Mouse (Mus musculus) heart, embryonic 16.5 days (tissue): Measurements from ENCODE around the gene Abcc3. TPM values are rescaled to one million over a fixed set of nuclear protein-coding genes. Genes with fewer than 3 reads are reported as not detected.

Experiments used
- ATAC-seq: fragments of 200-750 bp; cut with Nextera tagmentation; replicated peaks from 2 replicates; pipeline ENCODE4 v1.8.0; 2017; ENCODE audit warnings: moderate number of reproducible peaks; ENCODE audit not compliant: insufficient read depth, low FRiP score; ENCODE audit errors: extremely low read depth
- H3K27ac ChIP-seq: fragments of 300-500 bp; sonication (generic); 2 replicates; pipeline ENCODE4 v1.5.1; 2014; ENCODE audit warnings: mild to moderate bottlenecking, low read length, control low read depth, moderate library complexity
- H3K27me3 ChIP-seq: fragments of 300-500 bp; sonication (generic); 2 replicates; pipeline ENCODE4 v1.6.1; 2014; ENCODE audit warnings: low read length, mixed read lengths; ENCODE audit not compliant: control insufficient read depth, insufficient read depth
- H3K36me3 ChIP-seq: fragments of 300-500 bp; sonication (generic); 2 replicates; pipeline ENCODE4 v1.6.1; 2014; ENCODE audit not compliant: control insufficient read depth, insufficient read depth
- H3K4me1 ChIP-seq: fragments of 300-500 bp; sonication (generic); 2 replicates; pipeline ENCODE4 v1.6.1; 2014; ENCODE audit warnings: low read length, mixed read lengths; ENCODE audit not compliant: control insufficient read depth, insufficient read depth
- H3K4me2 ChIP-seq: fragments of 300-500 bp; sonication (generic); 2 replicates; pipeline ENCODE4 v1.6.1; 2014; ENCODE audit warnings: low read depth, mild to moderate bottlenecking, control low read depth, low read length
- H3K4me3 ChIP-seq: fragments of 300-500 bp; sonication (generic); 2 replicates; pipeline ENCODE4 v1.5.1; 2014; ENCODE audit warnings: mild to moderate bottlenecking, control low read depth, low read length
- H3K9ac ChIP-seq: fragments of 300-500 bp; sonication (generic); 2 replicates; pipeline ENCODE4 v1.6.1; 2014; ENCODE audit warnings: low read length, control low read depth
- H3K9me3 ChIP-seq: fragments of 300-500 bp; sonication (generic); replicated peaks from 2 replicates; pipeline ENCODE4 v1.6.1; 2016; ENCODE audit warnings: low read length; ENCODE audit not compliant: control insufficient read depth
- WGBS: fragments of 180-500 bp; shearing (Covaris S2); extraction: QIAGEN DNeasy Blood & Tissue Kit; methylation state at CpG from one replicate; pipeline ENCODE4 v1.1.7; 2014; 5-methylcytosine and 5-hydroxymethylcytosine counted together
- polyA plus RNA-seq: library from polyadenylated mRNA; unstranded; fragments of >200 nt; fragmentation: Nextera tagmentation; extraction: Ambion mirVana; gene quantifications from 2 replicates; pipeline ENCODE4 v1.2.1, GENCODE M21; 2015

The Abcc3 gene
- polyA plus RNA-seq, 1 experiment from 2014 or later = 1.1 TPM

DNA sequence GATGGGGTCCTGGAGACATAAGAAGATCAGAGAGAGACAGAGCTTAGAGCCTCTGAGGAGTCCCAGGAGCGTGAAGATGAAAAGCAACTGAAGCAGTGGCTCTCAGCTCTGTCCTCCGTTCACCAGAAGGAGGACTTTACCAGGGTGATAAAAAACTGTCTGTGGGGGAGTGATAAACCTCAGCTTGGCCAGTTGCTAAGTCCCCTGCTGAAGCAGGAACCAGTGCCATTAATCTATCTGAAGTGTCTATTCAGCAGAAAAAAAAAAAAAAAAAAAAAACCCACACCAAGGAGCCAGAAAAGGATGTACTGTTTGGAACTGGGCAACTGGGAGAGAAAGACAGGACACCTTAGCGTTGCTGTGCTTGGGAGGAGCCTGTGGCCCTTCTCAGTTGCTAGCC is 41.7 kb downstream of the Abcc3 start:
- H3K9me3 ChIP-seq = no peaks in the 10 kb centered on the region
- H3K4me2 ChIP-seq = no peak overlapping the region
- H3K27me3 ChIP-seq = peaks cover 9% of the 10 kb centered on the region; the same call in 1 of the 2 replicates
- H3K4me1 ChIP-seq = peaks cover 8% of the 10 kb centered on the region; the same call in 1 of the 2 replicates
- no peak overlapping the region for H3K9ac ChIP-seq
- no peak overlapping the region for H3K27ac ChIP-seq
- no peak overlapping the region for H3K4me3 ChIP-seq
- WGBS = 36% methylated on average over 3 of the region's 3 CpGs
- H3K36me3 ChIP-seq = no peaks in the 10 kb centered on the region
- no peak for ATAC-seq

- Histone ChIP-seq H3K36me3 (no peaks in the 10 kb centered on the region), H3K27ac (no peak overlapping the region), H3K9me3 (no peaks in the 10 kb centered on the region), H3K9ac (no peak overlapping the region), H3K27me3 (peaks cover 9% of the 10 kb centered on the region; the same call in 1 of the 2 replicates), H3K4me1 (peaks cover 12% of the 10 kb centered on the region; the same call in 1 of the 2 replicates), H3K4me2 (no peak overlapping the region), H3K4me3 (no peak overlapping the region)
- WGBS = 43% methylated on average over 1 of the region's 1 CpGs
- ATAC-seq = no peak
These were observed 42.5 kb downstream of the Abcc3 start for GRCm38 (mm10) chr11:94350337-94350736.

DNA sequence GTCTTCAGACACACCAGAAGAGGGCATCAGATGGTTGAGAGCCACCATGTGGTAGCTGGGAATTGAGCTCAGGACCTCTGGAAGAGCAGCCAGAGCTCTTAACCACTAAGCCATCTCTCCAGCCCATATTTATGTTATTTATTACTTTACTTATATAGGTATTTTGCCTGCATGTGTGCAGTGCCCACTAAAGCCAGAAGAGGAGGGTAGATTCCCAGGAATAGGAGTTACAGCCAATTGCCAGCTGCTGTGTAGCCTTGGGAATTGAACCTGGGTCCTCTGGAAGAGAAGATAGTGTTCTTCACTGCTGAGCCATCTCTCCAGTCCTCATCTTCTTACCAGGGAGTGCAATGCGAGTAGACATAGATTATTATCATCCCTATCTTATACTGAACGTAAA is 43.0 kb downstream of the Abcc3 start:
- H3K4me1 ChIP-seq = peaks cover 12% of the 10 kb centered on the region; the same call in 1 of the 2 replicates
- H3K9me3 ChIP-seq = no peaks in the 10 kb centered on the region
- 71% methylated on average over 2 of the region's 2 CpGs for WGBS
- no peak overlapping the region for H3K9ac ChIP-seq
- no peak overlapping the region for H3K4me3 ChIP-seq
- H3K27me3 ChIP-seq = peaks cover 9% of the 10 kb centered on the region; the same call in 1 of the 2 replicates
- no peak overlapping the region for H3K27ac ChIP-seq
- ATAC-seq = no peak
- H3K4me2 ChIP-seq = no peak overlapping the region
- no peaks in the 10 kb centered on the region for H3K36me3 ChIP-seq

DNA sequence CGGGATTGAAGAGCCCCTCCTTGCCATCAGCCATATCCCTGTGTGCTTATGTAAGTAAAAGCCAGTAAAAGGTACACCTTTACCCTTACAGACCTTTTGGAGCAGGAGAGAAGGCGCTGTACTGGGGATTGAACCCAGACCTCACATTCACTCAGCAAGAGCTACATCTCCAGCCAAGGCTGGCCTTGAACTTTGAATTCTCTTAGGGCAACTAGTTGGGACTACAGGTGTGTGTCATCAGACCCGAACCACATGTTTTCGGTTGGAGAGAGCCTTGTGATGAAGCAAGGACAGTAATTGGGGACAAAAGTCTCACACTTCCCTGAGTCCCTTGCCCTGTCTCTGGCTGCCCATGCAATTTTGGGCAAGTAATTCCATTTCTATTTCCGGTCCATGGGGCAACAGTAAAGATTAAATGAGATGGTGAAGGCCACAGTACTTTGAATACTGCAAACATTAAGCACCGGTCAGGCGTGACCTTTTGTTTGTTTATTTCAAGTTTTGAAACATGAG is 45.7 kb downstream of the Abcc3 start:
- no peaks in the 10 kb centered on the region for H3K36me3 ChIP-seq
- H3K4me1 ChIP-seq = peaks cover 25% of the 10 kb centered on the region; the same call in 1 of the 2 replicates
- H3K27me3 ChIP-seq = no peaks in the 10 kb centered on the region
- no peaks in the 10 kb centered on the region for H3K9me3 ChIP-seq
- 82% methylated on average over 7 of the region's 7 CpGs for WGBS
- no peak overlapping the region for H3K4me2 ChIP-seq
- ATAC-seq = no peak
- H3K27ac ChIP-seq = no peak overlapping the region
- no peak overlapping the region for H3K4me3 ChIP-seq
- no peak overlapping the region for H3K9ac ChIP-seq

- peak; percentile 43; the same call in 1 of the 2 replicates for ATAC-seq
- Histone ChIP-seq H3K36me3 (no peaks in the 10 kb centered on the region), H3K4me3 (no peak overlapping the region), H3K4me1 (peaks cover 29% of the 10 kb centered on the region; the same call in 1 of the 2 replicates), H3K4me2 (no peak overlapping the region), H3K27me3 (no peaks in the 10 kb centered on the region), H3K27ac (no peak overlapping the region), H3K9me3 (no peaks in the 10 kb centered on the region), H3K9ac (no peak overlapping the region)
- 33% methylated on average over 3 of the region's 3 CpGs for WGBS
These were observed 46.2 kb downstream of the Abcc3 start for GRCm38 (mm10) chr11:94346611-94347010.

- WGBS = 68% methylated on average over 10 of the region's 10 CpGs
- Histone ChIP-seq H3K4me3 (no peak overlapping the region), H3K4me2 (no peak overlapping the region), H3K27ac (no peak overlapping the region), H3K9me3 (no peaks in the 10 kb centered on the region), H3K36me3 (no peaks in the 10 kb centered on the region), H3K4me1 (peaks cover 29% of the 10 kb centered on the region; the same call in 1 of the 2 replicates), H3K27me3 (no peaks in the 10 kb centered on the region), H3K9ac (no peak overlapping the region)
- ATAC-seq = no peak
These were observed 46.9 kb downstream of the Abcc3 start for GRCm38 (mm10) chr11:94345926-94346325.

GRCm38 (mm10) chr11:94344470-94344869 is 48.3 kb downstream of the Abcc3 start:
- no peak overlapping the region for H3K4me2 ChIP-seq
- ATAC-seq = no peak
- H3K36me3 ChIP-seq = peaks cover 5% of the 10 kb centered on the region
- no peaks in the 10 kb centered on the region for H3K9me3 ChIP-seq
- H3K9ac ChIP-seq = no peak overlapping the region
- H3K27me3 ChIP-seq = no peaks in the 10 kb centered on the region
- H3K27ac ChIP-seq = no peak overlapping the region
- H3K4me1 ChIP-seq = peaks cover 31% of the 10 kb centered on the region; the same call in 1 of the 2 replicates
- 27% methylated on average over 1 of the region's 1 CpGs for WGBS
- no peak overlapping the region for H3K4me3 ChIP-seq

- WGBS = 57% methylated on average over 5 of the region's 5 CpGs
- no peak overlapping the region for H3K4me3 ChIP-seq
- H3K36me3 ChIP-seq = peaks cover 10% of the 10 kb centered on the region
- no peak overlapping the region for H3K9ac ChIP-seq
- no peak for ATAC-seq
- H3K27me3 ChIP-seq = no peaks in the 10 kb centered on the region
- no peaks in the 10 kb centered on the region for H3K9me3 ChIP-seq
- no peak overlapping the region for H3K27ac ChIP-seq
- no peak overlapping the region for H3K4me2 ChIP-seq
- H3K4me1 ChIP-seq = peaks cover 31% of the 10 kb centered on the region; the same call in 1 of the 2 replicates
These were observed 48.8 kb downstream of the Abcc3 start for GRCm38 (mm10) chr11:94343955-94344358.

- H3K27me3 ChIP-seq = no peaks in the 10 kb centered on the region
- WGBS = 39% methylated on average over 13 of the region's 13 CpGs
- no peaks in the 10 kb centered on the region for H3K9me3 ChIP-seq
- peaks cover 18% of the 10 kb centered on the region for H3K36me3 ChIP-seq
- no peak overlapping the region for H3K4me3 ChIP-seq
- peaks cover 31% of the 10 kb centered on the region; the same call in 1 of the 2 replicates for H3K4me1 ChIP-seq
- no peak overlapping the region for H3K27ac ChIP-seq
- no peak overlapping the region for H3K4me2 ChIP-seq
- H3K9ac ChIP-seq = peak overlapping the region; percentile 11; the same call in 1 of the 2 replicates
- ATAC-seq = no peak
These were observed 50.5 kb downstream of the Abcc3 start for GRCm38 (mm10) chr11:94342114-94342905.
